Mouse (Mus musculus) liver, embryonic 15.5 days (tissue): ENCODE measurements around the gene Wasl. TPM values are rescaled to one million over a fixed set of nuclear protein-coding genes. Genes with fewer than 3 reads are reported as not detected.

Source experiments
- ATAC-seq: fragments of 200-750 bp; cut with Nextera tagmentation; 2 replicates; pipeline ENCODE4 v1.8.0; 2017; ENCODE audit warnings: moderate number of reproducible peaks, mild to moderate bottlenecking, moderate library complexity; ENCODE audit not compliant: insufficient read depth
- H3K27ac ChIP-seq: fragments of 300-500 bp; sonication (generic); replicated peaks from 2 replicates; pipeline ENCODE4 v1.5.1; 2015; ENCODE audit warnings: mild to moderate bottlenecking, inconsistent platforms
- H3K27me3 ChIP-seq: fragments of 300-500 bp; sonication (generic); 2 replicates; pipeline ENCODE4 v1.6.1; 2015; ENCODE audit warnings: mild to moderate bottlenecking, inconsistent platforms
- H3K36me3 ChIP-seq: fragments of 300-500 bp; sonication (generic); replicated peaks from 2 replicates; pipeline ENCODE4 v1.6.1; 2015; ENCODE audit warnings: moderate library complexity, mild to moderate bottlenecking, inconsistent platforms
- H3K4me1 ChIP-seq: fragments of 300-500 bp; sonication (generic); replicated peaks from 2 replicates; pipeline ENCODE4 v1.6.1; 2015; ENCODE audit warnings: inconsistent platforms
- H3K4me2 ChIP-seq: fragments of 300-500 bp; sonication (generic); 2 replicates; pipeline ENCODE4 v1.6.1; 2015; ENCODE audit warnings: moderate library complexity, mild to moderate bottlenecking, inconsistent platforms
- H3K4me3 ChIP-seq: fragments of 300-500 bp; sonication (generic); replicated peaks from 2 replicates; pipeline ENCODE4 v1.5.1; 2015; ENCODE audit warnings: mild to moderate bottlenecking, inconsistent platforms
- H3K9ac ChIP-seq: fragments of 300-500 bp; sonication (generic); 2 replicates; pipeline ENCODE4 v1.6.1; 2015; ENCODE audit warnings: moderate library complexity, mild to moderate bottlenecking, inconsistent platforms
- H3K9me3 ChIP-seq: fragments of 300-500 bp; sonication (generic); replicated peaks from 2 replicates; pipeline ENCODE4 v1.6.1; 2016; ENCODE audit warnings: inconsistent platforms
- WGBS: fragments of 180-500 bp; shearing (Covaris S2); methylation state at CpG from one replicate; pipeline ENCODE4 v1.1.7; 2015; ENCODE audit warnings: mixed read lengths; ENCODE audit not compliant: insufficient replicate concordance; 5-methylcytosine and 5-hydroxymethylcytosine counted together
- polyA plus RNA-seq: library from polyadenylated mRNA; unstranded; fragments of >200 nt; fragmentation: Nextera tagmentation; extraction: Ambion mirVana; gene quantifications from 2 replicates; pipeline ENCODE4 v1.2.1, GENCODE M21; 2015

Gene Wasl
- polyA plus RNA-seq, 1 experiment from 2014 or later: 22.8 TPM

GRCm38 (mm10) chr6:24602993-24603392 lies 61.8 kb downstream of the Wasl start:
- WGBS: 63% methylated on average over 5 of the region's 5 CpGs
- H3K27me3 ChIP-seq: no peaks in the 10 kb centered on the region
- no peaks in the 10 kb centered on the region for H3K4me1 ChIP-seq
- H3K9me3 ChIP-seq: no peaks in the 10 kb centered on the region
- no peak overlapping the region for H3K4me3 ChIP-seq
- H3K9ac ChIP-seq: no peak overlapping the region
- no peak for ATAC-seq
- H3K27ac ChIP-seq: no peak overlapping the region
- H3K4me2 ChIP-seq: no peak overlapping the region
- no peaks in the 10 kb centered on the region for H3K36me3 ChIP-seq

GRCm38 (mm10) chr6:24602351-24602750 lies 62.5 kb downstream of the Wasl start:
- no peak overlapping the region for H3K4me3 ChIP-seq
- no peaks in the 10 kb centered on the region for H3K36me3 ChIP-seq
- no peak overlapping the region for H3K27ac ChIP-seq
- no peaks in the 10 kb centered on the region for H3K4me1 ChIP-seq
- H3K9me3 ChIP-seq: no peaks in the 10 kb centered on the region
- no peak overlapping the region for H3K4me2 ChIP-seq
- ATAC-seq: no peak
- H3K27me3 ChIP-seq: no peaks in the 10 kb centered on the region
- H3K9ac ChIP-seq: no peak overlapping the region
- 52% methylated on average over 3 of the region's 3 CpGs for WGBS

GRCm38 (mm10) chr6:24601668-24602067 lies 63.1 kb downstream of the Wasl start:
- Histone ChIP-seq H3K4me1 (no peaks in the 10 kb centered on the region), H3K36me3 (no peaks in the 10 kb centered on the region), H3K27me3 (no peaks in the 10 kb centered on the region), H3K9me3 (no peaks in the 10 kb centered on the region), H3K4me2 (no peak overlapping the region), H3K4me3 (no peak overlapping the region), H3K9ac (no peak overlapping the region), H3K27ac (no peak overlapping the region)
- ATAC-seq: no peak
- WGBS: 36% methylated on average over 1 of the region's 1 CpGs

- 54% methylated on average over 4 of the region's 4 CpGs for WGBS
- Histone ChIP-seq H3K27ac (no peak overlapping the region), H3K4me1 (no peaks in the 10 kb centered on the region), H3K27me3 (no peaks in the 10 kb centered on the region), H3K4me2 (no peak overlapping the region), H3K36me3 (no peaks in the 10 kb centered on the region), H3K9ac (no peak overlapping the region), H3K9me3 (no peaks in the 10 kb centered on the region), H3K4me3 (no peak overlapping the region)
- ATAC-seq: no peak
These were observed 64.1 kb downstream of the Wasl start for GRCm38 (mm10) chr6:24600726-24601125.

GRCm38 (mm10) chr6:24600134-24600533 lies 64.7 kb downstream of the Wasl start:
- WGBS: 68% methylated on average over 6 of the region's 6 CpGs

GRCm38 (mm10) chr6:24599639-24600038 lies 65.2 kb downstream of the Wasl start:
- no peaks in the 10 kb centered on the region for H3K9me3 ChIP-seq
- H3K36me3 ChIP-seq: no peaks in the 10 kb centered on the region
- no peak for ATAC-seq
- H3K4me1 ChIP-seq: no peaks in the 10 kb centered on the region
- no peak overlapping the region for H3K4me3 ChIP-seq
- no peak overlapping the region for H3K4me2 ChIP-seq
- H3K27me3 ChIP-seq: no peaks in the 10 kb centered on the region
- 67% methylated on average over 5 of the region's 5 CpGs for WGBS
- H3K9ac ChIP-seq: no peak overlapping the region
- H3K27ac ChIP-seq: no peak overlapping the region

More at GRCm38 (mm10) chr6:24600134-24600533, 64.7 kb downstream of the Wasl start:
- no peak overlapping the region for H3K9ac ChIP-seq
- H3K27ac ChIP-seq: no peak overlapping the region
- no peaks in the 10 kb centered on the region for H3K4me1 ChIP-seq
- no peak overlapping the region for H3K4me3 ChIP-seq
- no peaks in the 10 kb centered on the region for H3K9me3 ChIP-seq
- no peak for ATAC-seq
- H3K27me3 ChIP-seq: no peaks in the 10 kb centered on the region
- no peaks in the 10 kb centered on the region for H3K36me3 ChIP-seq
- no peak overlapping the region for H3K4me2 ChIP-seq

- WGBS: 70% methylated on average over 6 of the region's 6 CpGs
- H3K9ac ChIP-seq: no peak overlapping the region
- H3K4me2 ChIP-seq: no peak overlapping the region
- H3K9me3 ChIP-seq: no peaks in the 10 kb centered on the region
- ATAC-seq: no peak
- no peak overlapping the region for H3K4me3 ChIP-seq
- H3K4me1 ChIP-seq: no peaks in the 10 kb centered on the region
- H3K27me3 ChIP-seq: no peaks in the 10 kb centered on the region
- H3K36me3 ChIP-seq: no peaks in the 10 kb centered on the region
- no peak overlapping the region for H3K27ac ChIP-seq
These were observed 65.6 kb downstream of the Wasl start for GRCm38 (mm10) chr6:24599179-24599578.

- no peaks in the 10 kb centered on the region for H3K9me3 ChIP-seq
- ATAC-seq: no peak
- no peaks in the 10 kb centered on the region for H3K4me1 ChIP-seq
- no peak within 1 kb of the TSS for H3K4me3 ChIP-seq
- H3K27ac ChIP-seq: no peak within 1 kb of the TSS
- no peak within 1 kb of the TSS for H3K4me2 ChIP-seq
- no peak within 1 kb of the TSS for H3K9ac ChIP-seq
- no peaks in the 10 kb centered on the region for H3K27me3 ChIP-seq
- no peaks in the 10 kb centered on the region for H3K36me3 ChIP-seq
- WGBS: 70% methylated on average over 10 of the region's 10 CpGs
These were observed 67.3 kb downstream of the Wasl start, which contains the start of gene Lmod2 for GRCm38 (mm10) chr6:24597500-24597899. Lmod2 (plus strand) TSS chr6:24597762.

GRCm38 (mm10) chr6:24591525-24592218 lies 73.1 kb downstream of the Wasl start:
- Histone ChIP-seq H3K36me3 (no peaks in the 10 kb centered on the region), H3K4me3 (no peak overlapping the region), H3K9ac (no peak overlapping the region), H3K4me1 (no peaks in the 10 kb centered on the region), H3K27me3 (no peaks in the 10 kb centered on the region), H3K27ac (no peak overlapping the region), H3K9me3 (no peaks in the 10 kb centered on the region), H3K4me2 (no peak overlapping the region)
- 44% methylated on average over 10 of the region's 10 CpGs for WGBS
- ATAC-seq: no peak

- H3K36me3 ChIP-seq: no peaks in the 10 kb centered on the region
- WGBS: 74% methylated on average over 5 of the region's 5 CpGs
- no peak for ATAC-seq
These were observed 74.5 kb downstream of the Wasl start for GRCm38 (mm10) chr6:24590282-24590681.

GRCm38 (mm10) chr6:24586885-24587284 lies 77.9 kb downstream of the Wasl start:
- no peaks in the 10 kb centered on the region for H3K36me3 ChIP-seq
- no peaks in the 10 kb centered on the region for H3K27me3 ChIP-seq
- H3K4me2 ChIP-seq: no peak overlapping the region
- no peak overlapping the region for H3K4me3 ChIP-seq
- H3K4me1 ChIP-seq: no peaks in the 10 kb centered on the region
- H3K9me3 ChIP-seq: no peaks in the 10 kb centered on the region
- H3K27ac ChIP-seq: no peak overlapping the region
- 31% methylated on average over 3 of the region's 3 CpGs for WGBS
- no peak for ATAC-seq
- H3K9ac ChIP-seq: no peak overlapping the region

More at GRCm38 (mm10) chr6:24590282-24590681, 74.5 kb downstream of the Wasl start:
- no peak overlapping the region for H3K27ac ChIP-seq
- no peak overlapping the region for H3K4me3 ChIP-seq
- H3K9me3 ChIP-seq: no peaks in the 10 kb centered on the region
- no peak overlapping the region for H3K4me2 ChIP-seq
- no peak overlapping the region for H3K9ac ChIP-seq
- H3K27me3 ChIP-seq: no peaks in the 10 kb centered on the region
- H3K4me1 ChIP-seq: no peaks in the 10 kb centered on the region
